8 mouse cellular contexts compared by ENCODE assay signal in the genomic region with DNA sequence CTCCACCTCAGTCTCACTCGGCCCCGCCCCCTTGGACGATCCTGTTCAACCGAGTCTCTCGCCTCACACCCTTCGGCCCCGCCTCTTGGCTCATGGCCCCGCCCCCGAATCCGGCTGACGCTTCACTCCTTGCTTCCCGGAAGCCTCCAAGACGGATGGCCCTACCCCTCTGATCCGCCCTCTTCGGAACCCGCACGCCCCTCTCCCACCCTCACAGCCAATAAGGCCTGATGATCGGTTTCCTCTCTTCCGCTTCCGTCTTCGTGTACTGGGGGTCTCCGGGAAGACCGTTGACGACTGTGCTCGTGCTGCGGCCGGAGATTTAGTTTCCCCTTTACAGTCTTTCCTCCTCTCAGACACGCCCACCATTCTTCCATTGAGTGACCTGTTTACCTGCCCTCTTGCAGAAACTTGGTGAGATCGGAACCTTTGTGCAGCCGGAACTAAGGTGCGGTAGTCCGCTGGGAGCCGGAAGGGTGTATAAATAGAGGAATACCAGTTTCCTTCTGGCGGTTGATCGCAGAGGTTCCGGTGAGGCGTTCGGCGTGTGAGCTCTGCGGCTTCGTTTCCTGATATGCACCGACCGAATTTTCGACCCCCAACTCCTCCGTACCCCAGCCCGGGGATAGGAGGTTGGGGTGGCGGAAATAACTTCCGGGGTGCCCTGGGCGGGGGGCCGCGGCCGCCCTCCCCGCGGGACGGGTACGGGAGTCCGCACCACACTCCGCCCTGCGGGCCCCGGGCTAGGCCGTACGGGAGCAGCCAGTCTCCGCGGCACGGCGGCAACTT. TPM values are rescaled to one million over a fixed set of nuclear protein-coding genes. Genes with fewer than 3 reads are reported as not detected.
DNase-seq lines count a peak whose midpoint lies in the region; ATAC-seq and TF ChIP-seq lines count a peak whose summit lies in the region.

A gene (plus strand): TSS at position 282 of the 789 bp plus-strand sequence.
A gene (minus strand): TSS at position 643 of the 789 bp plus-strand sequence.

- ATAC-seq in G1E (ENCODE audit: extremely low read depth, insufficient number of reproducible peaks, low FRiP score, poor library complexity, severe bottlenecking) = peak; percentile 93
- ATAC-seq in forebrain, embryonic 16.5 days = peak; percentile 99
- peak; percentile 99 for ATAC-seq in lung, embryonic 14.5 days (ENCODE audit: insufficient read depth)

- peak within 1 kb of the TSS; percentile 90 for H3K4me2 ChIP-seq in forebrain, embryonic 16.5 days (ENCODE audit: low read length)
- peak within 1 kb of the TSS; percentile 79 for H3K4me2 ChIP-seq in lung, embryonic 14.5 days

- intact Hi-C loops in heart, postnatal 36 days (cut with DNase I) = loop anchor here (1.0 to 5.0 kb wide), 2 partner anchors 109 to 297 kb away; a partner anchor contains a TSS

- under 1% methylated on average over 62 of the region's 66 CpGs for WGBS in forebrain, embryonic 16.5 days
- under 1% methylated on average over 66 of the region's 66 CpGs for WGBS in lung, embryonic 14.5 days
- WGBS in olfactory bulb, adult 2 months = under 1% methylated on average over 66 of the region's 66 CpGs
- 1% methylated on average over 66 of the region's 66 CpGs for WGBS in thymus, adult 2 months

- H3K4me1 ChIP-seq in G1E (ENCODE audit: insufficient read depth, low read depth, low read length) = peaks cover 17% of the 10 kb centered on the region
- H3K4me1 ChIP-seq in forebrain, embryonic 16.5 days (replicated peaks; ENCODE audit: control insufficient read depth, insufficient read depth, low read length) = peaks cover 5% of the 10 kb centered on the region
- H3K4me1 ChIP-seq in lung, embryonic 14.5 days (ENCODE audit: insufficient read depth) = 0 out of 2 replicates have a peak, but pooled peaks cover 4% of the 10 kb centered on the region
- no peaks in the 10 kb centered on the region for H3K4me1 ChIP-seq in olfactory bulb, adult 2 months (ENCODE audit: control insufficient read depth, insufficient read depth, low read length)
- no peaks in the 10 kb centered on the region for H3K4me1 ChIP-seq in thymus, adult 2 months (replicated peaks; ENCODE audit: control insufficient read depth, insufficient read depth, low read length)

- no peaks in the 10 kb centered on the region for H3K9me3 ChIP-seq in G1E (replicated peaks)
- no peaks in the 10 kb centered on the region for H3K9me3 ChIP-seq in forebrain, embryonic 16.5 days (ENCODE audit: control insufficient read depth, low read length)
- H3K9me3 ChIP-seq in lung, embryonic 14.5 days (ENCODE audit: low read depth, low read length) = no peaks in the 10 kb centered on the region

- peak; percentile 91 for DNase-seq in G1E (ENCODE audit: low spot score)
- DNase-seq in cerebellum, adult 18-20 months = peak; percentile 100
- DNase-seq in heart, postnatal 36 days = peak; percentile 100
- DNase-seq in layer of hippocampus, adult 2 months (ENCODE audit: low spot score in 2 of 2) = peak; percentile 100
- DNase-seq in lung, embryonic 14.5 days = peak; percentile 100
- DNase-seq in thymus, adult 2 months = peak; percentile 100

- no peaks in the 10 kb centered on the region for H3K27me3 ChIP-seq in G1E (ENCODE audit: insufficient read depth, low read length)
- H3K27me3 ChIP-seq in forebrain, embryonic 16.5 days (replicated peaks; ENCODE audit: control insufficient read depth, insufficient read depth, low read length) = no peaks in the 10 kb centered on the region
- H3K27me3 ChIP-seq in lung, embryonic 14.5 days (ENCODE audit: insufficient read depth, low read length) = no peaks in the 10 kb centered on the region
- no peaks in the 10 kb centered on the region for H3K27me3 ChIP-seq in thymus, adult 2 months (ENCODE audit: control insufficient read depth, insufficient read depth, low read length)

- no peak for TF ChIP-seq CTCF in G1E (IDR thresholded peaks at IDR 0.05; ENCODE audit: low read depth, low read length)
- TF ChIP-seq CTCF in layer of hippocampus, adult 2 months (conservative IDR thresholded peaks at IDR 0.05) = no peak; the same call in 1 of the 2 replicates
- TF ChIP-seq CTCF in lung, embryonic 14.5 days (IDR thresholded peaks at IDR 0.05; ENCODE audit: low read depth) = no peak
- no peak for TF ChIP-seq CTCF in olfactory bulb, adult 2 months (IDR thresholded peaks at IDR 0.05; ENCODE audit: insufficient read depth, low read depth, low read length)
- peak; percentile 58; the same call in 1 of the 2 replicates for TF ChIP-seq CTCF in thymus, adult 2 months (IDR thresholded peaks at IDR 0.05; ENCODE audit: borderline replicate concordance, control insufficient read depth, extremely low read depth, insufficient read depth, low read length, poor library complexity)

- peak within 1 kb of the TSS; percentile 89 for H3K27ac ChIP-seq in forebrain, embryonic 16.5 days (ENCODE audit: low read length)
- peak within 1 kb of the TSS; percentile 98 for H3K27ac ChIP-seq in layer of hippocampus, adult 2 months
- peak within 1 kb of the TSS; percentile 94 for H3K27ac ChIP-seq in lung, embryonic 14.5 days (ENCODE audit: low read depth)
- H3K27ac ChIP-seq in olfactory bulb, adult 2 months (ENCODE audit: insufficient read depth, low read depth, low read length) = peak within 1 kb of the TSS; percentile 93
- H3K27ac ChIP-seq in thymus, adult 2 months (ENCODE audit: control insufficient read depth, insufficient read depth, low read length) = peak within 1 kb of the TSS; percentile 91

- peak within 1 kb of the TSS; percentile 82 for H3K4me3 ChIP-seq in G1E (ENCODE audit: low read depth, low read length)
- peak within 1 kb of the TSS; percentile 62 for H3K4me3 ChIP-seq in forebrain, embryonic 16.5 days (replicated peaks; ENCODE audit: low read length)
- peak within 1 kb of the TSS; percentile 86 for H3K4me3 ChIP-seq in layer of hippocampus, adult 2 months
- H3K4me3 ChIP-seq in lung, embryonic 14.5 days (ENCODE audit: low read depth, low read length) = peak within 1 kb of the TSS; percentile 79
- peak within 1 kb of the TSS; percentile 73 for H3K4me3 ChIP-seq in olfactory bulb, adult 2 months (ENCODE audit: insufficient read depth, low read depth, low read length)
- peak within 1 kb of the TSS; percentile 61 for H3K4me3 ChIP-seq in thymus, adult 2 months (ENCODE audit: control insufficient read depth, insufficient read depth, low read length)

- peak; percentile 76 for TF ChIP-seq POLR2A in olfactory bulb, adult 2 months (IDR thresholded peaks at IDR 0.05; ENCODE audit: insufficient read depth, low read depth, low read length)
- peak; percentile 81 for TF ChIP-seq POLR2A in thymus, adult 2 months (IDR thresholded peaks at IDR 0.05; ENCODE audit: control insufficient read depth, extremely low read depth, insufficient read depth, low read length, poor library complexity)

- peaks cover 9% of the 10 kb centered on the region for H3K36me3 ChIP-seq in G1E (replicated peaks)
- H3K36me3 ChIP-seq in forebrain, embryonic 16.5 days (ENCODE audit: control insufficient read depth, insufficient read depth) = no peaks in the 10 kb centered on the region
- H3K36me3 ChIP-seq in lung, embryonic 14.5 days (ENCODE audit: insufficient read depth) = 0 out of 2 replicates have a peak, but pooled peaks cover 4% of the 10 kb centered on the region
- 0 out of 2 replicates have a peak, but pooled peaks cover 3% of the 10 kb centered on the region for H3K36me3 ChIP-seq in thymus, adult 2 months (ENCODE audit: control insufficient read depth, insufficient read depth, low read length)

- H3K9ac ChIP-seq in forebrain, embryonic 16.5 days (replicated peaks; ENCODE audit: low read depth, low read length) = peak within 1 kb of the TSS; percentile 82
- H3K9ac ChIP-seq in lung, embryonic 14.5 days = peak within 1 kb of the TSS; percentile 91

RNA-seq across cellular contexts. Expression of the first gene that starts in this region (rescaled TPM):
- total RNA-seq in G1E (2014; fragmentation: Nextera tagmentation) (57.1 and 74.6 TPM in 2 replicates), G1E (2017) (55.8 and 65.7 TPM in 2 replicates)
- 40.9 and 55.7 TPM in 2 replicates for polyA plus RNA-seq in G1E (2012)
- polyA plus RNA-seq in forebrain, embryonic 16.5 days (2015; fragmentation: Nextera tagmentation; extraction: Ambion mirVana) = 40.5 and 49.0 TPM in 2 replicates
- total RNA-seq in heart, postnatal 36 days (2021) = 1 to 10 TPM; 5.7 TPM
- total RNA-seq in layer of hippocampus, adult 2 months (2021) = 10 to 100 TPM; 17.1 to 18.5 TPM
- 53.5 and 61.6 TPM in 2 replicates for polyA plus RNA-seq in lung, embryonic 14.5 days (2014; fragmentation: Nextera tagmentation; extraction: Ambion mirVana)
- not detected in 2 replicates for polyA plus RNA-seq in olfactory bulb, adult 2 months (2012; ENCODE audit: insufficient read depth, insufficient read length, low replicate concordance, missing spikeins)
- polyA plus RNA-seq in thymus, adult 2 months (2012; rRNA removed) = 33.9 and 41.3 TPM in 2 replicates

RNA-seq across cellular contexts. Expression of the second gene that starts in this region (rescaled TPM):
- 1.1 and 5.1 TPM in 2 replicates for total RNA-seq in G1E (2014; fragmentation: Nextera tagmentation)
- 3.5 and 4.8 TPM in 2 replicates for total RNA-seq in G1E (2017)
- 1.8 and 2.2 TPM in 2 replicates for polyA plus RNA-seq in G1E (2012)
- 2.1 and 2.4 TPM in 2 replicates for polyA plus RNA-seq in forebrain, embryonic 16.5 days (2015; fragmentation: Nextera tagmentation; extraction: Ambion mirVana)
- under 1 TPM; 0.78 to 0.98 TPM for total RNA-seq in heart, postnatal 36 days (2021)
- 1 to 10 TPM; 2.1 to 3.3 TPM for total RNA-seq in layer of hippocampus, adult 2 months (2021)
- 3.0 and 3.4 TPM in 2 replicates for polyA plus RNA-seq in lung, embryonic 14.5 days (2014; fragmentation: Nextera tagmentation; extraction: Ambion mirVana)
- polyA plus RNA-seq in olfactory bulb, adult 2 months (2012; ENCODE audit: insufficient read depth, insufficient read length, low replicate concordance, missing spikeins) = not detected in 2 replicates
- 0.50 and 1.00 TPM in 2 replicates for polyA plus RNA-seq in thymus, adult 2 months (2012; rRNA removed)

Comparison
In these comparisons a context has a peak if more than half of its experiments do, and no peak if none do; other contexts are left out.
1. Peak in every context shown above with its lines: DNase-seq, ATAC-seq, H3K4me3 ChIP-seq and H3K27ac ChIP-seq.